Mouse (Mus musculus): ENCODE measurements around the gene 4930518I15Rik.

DNA sequence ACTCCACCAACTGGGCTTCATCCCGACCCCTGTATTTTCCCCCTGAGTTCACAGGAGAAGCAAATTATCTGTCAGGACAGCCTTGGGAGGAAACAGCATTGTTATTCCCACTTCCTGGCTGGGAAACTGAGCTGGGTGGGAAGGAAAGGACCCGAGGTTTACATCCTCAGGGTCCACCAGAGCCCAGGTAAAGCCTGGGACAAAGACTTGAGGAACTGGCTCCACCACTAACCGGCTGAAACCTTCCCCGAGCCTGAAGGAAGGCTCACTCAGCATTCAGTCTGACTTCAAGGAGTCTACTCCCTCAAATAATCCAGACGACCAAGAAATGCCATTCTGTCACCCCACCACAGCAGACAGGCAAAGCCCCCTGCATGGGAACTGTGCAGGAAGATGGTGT is 42.9 kb downstream of the 4930518I15Rik start:
- TF ChIP-seq CTCF (IDR thresholded peaks at IDR 0.05; ENCODE audit: extremely low read depth, insufficient read depth, low read length) (no peak), POLR2A (IDR thresholded peaks at IDR 0.05; ENCODE audit: extremely low read depth, insufficient read depth, low read length) (no peak)

Data from cortical plate, adult 2 months (tissue).